Mouse (Mus musculus): Measurements from ENCODE around the gene Il3ra. TPM values are rescaled to one million over a fixed set of nuclear protein-coding genes. Genes with fewer than 3 reads are reported as not detected.

Gene Il3ra
- total RNA-seq, 1 experiment, result 5.8 TPM

DNA sequence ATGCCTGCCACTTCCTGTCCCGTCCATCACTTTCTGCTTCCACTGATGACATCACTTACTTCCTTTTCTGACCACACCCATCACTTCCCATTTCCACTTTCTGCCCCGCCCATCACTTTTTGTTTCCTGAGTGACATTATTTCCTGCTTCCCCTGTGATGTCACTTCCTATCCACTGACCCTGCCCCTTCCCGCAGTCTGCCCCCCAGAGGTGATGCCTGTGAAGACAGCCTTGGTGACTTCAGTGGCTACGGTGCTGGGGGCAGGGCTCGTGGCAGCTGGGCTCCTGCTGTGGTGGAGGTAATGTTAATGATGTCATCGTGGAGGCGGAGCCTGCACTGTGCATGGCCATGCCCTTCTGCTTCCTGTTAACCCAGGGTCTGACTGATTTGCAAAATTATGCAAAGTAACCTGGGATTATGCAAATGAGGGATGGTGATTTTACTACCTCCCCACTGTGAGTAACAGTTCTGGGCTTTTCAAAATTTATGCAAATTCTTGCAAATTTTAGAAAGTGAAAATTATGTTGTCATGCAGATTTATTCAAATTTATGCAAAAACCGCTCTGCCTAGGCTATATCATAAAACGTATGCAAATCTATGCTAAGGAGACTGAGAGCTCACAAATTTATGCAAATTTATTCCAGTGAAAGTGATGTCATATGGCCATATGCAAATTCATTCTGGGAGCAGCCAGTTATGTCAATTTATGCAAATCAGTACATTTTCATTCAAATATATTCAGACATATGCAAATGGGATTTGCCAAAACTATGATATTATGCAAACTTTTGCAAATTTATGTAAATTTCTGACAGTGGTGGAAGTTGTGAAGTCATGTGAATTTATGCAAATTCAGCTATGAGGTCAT lies 5.9 kb downstream of the Il3ra start:
- in situ Hi-C loops (cut with MboI; ENCODE audit: low sequenced_read_pairs in 2 of 2, unreplicated experiment in 2 of 2), result no loop called here
- no peaks in the 10 kb centered on the region for H3K4me1 ChIP-seq (ENCODE audit: control insufficient read depth in 2 of 2, insufficient read depth in 2 of 2, low read length in 2 of 2, poor library complexity in 1 of 2)
- no peak overlapping the region; the same call in 1 of the 2 replicates for H3K27ac ChIP-seq (ENCODE audit: insufficient read depth, low read depth, low read length, poor library complexity, severe bottlenecking)
- peaks cover 4% of the 10 kb centered on the region; the same call in 1 of the 2 replicates for H3K9me3 ChIP-seq (ENCODE audit: control insufficient read depth, insufficient read depth, low read depth, low read length)
- peaks cover 32% of the 10 kb centered on the region; the same call in 1 of the 2 replicates for H3K36me3 ChIP-seq (ENCODE audit: control insufficient read depth, insufficient read depth, low read length, poor library complexity, severe bottlenecking)
- no peak overlapping the region for H3K9ac ChIP-seq (ENCODE audit: insufficient read depth, low read depth, low read length, poor library complexity, severe bottlenecking)
- H3K4me3 ChIP-seq (ENCODE audit: insufficient read depth in 1 of 2, low read depth in 1 of 2, low read length in 2 of 2, poor library complexity in 1 of 2, severe bottlenecking in 1 of 2), result no peak overlapping the region
- no peak for DNase-seq (ENCODE audit: low read depth, low spot score)
- TF ChIP-seq CHD2 (IDR thresholded peaks at IDR 0.05; ENCODE audit: low read depth, low read length) (no peak), HCFC1 (IDR thresholded peaks at IDR 0.05; ENCODE audit: borderline replicate concordance, insufficient read depth, low read length) (no peak), ZNF384 (IDR thresholded peaks at IDR 0.05; ENCODE audit: low read depth, low read length) (no peak), MAFK (IDR thresholded peaks at IDR 0.05; ENCODE audit: insufficient read depth, low read depth, low read length) (no peak), ZC3H11A (IDR thresholded peaks at IDR 0.05; ENCODE audit: borderline replicate concordance, low read depth, low read length) (no peak)

DNA sequence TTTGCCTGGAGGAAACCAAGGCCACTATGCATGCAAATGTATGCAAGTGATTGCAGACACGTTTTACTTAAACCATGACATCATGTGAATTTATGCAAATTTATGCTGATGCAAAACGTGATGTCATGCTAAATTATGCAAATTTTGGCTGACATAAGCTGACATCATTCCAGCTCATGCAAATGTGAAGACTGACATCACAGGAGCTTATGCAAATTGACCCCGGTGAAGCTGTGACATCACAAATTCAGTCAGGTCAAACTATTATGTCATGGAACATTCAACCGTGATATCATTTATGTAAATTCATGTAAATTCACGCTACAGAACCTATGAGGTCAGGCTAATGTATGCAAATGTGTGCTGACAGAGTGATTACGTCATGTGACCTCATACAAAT lies 6.5 kb downstream of the Il3ra start:
- DNase-seq (ENCODE audit: low read depth, low spot score), result no peak
- no peak for TF ChIP-seq HCFC1 (IDR thresholded peaks at IDR 0.05; ENCODE audit: borderline replicate concordance, insufficient read depth, low read length)
- no peak for TF ChIP-seq ZC3H11A (IDR thresholded peaks at IDR 0.05; ENCODE audit: borderline replicate concordance, low read depth, low read length)
- Histone ChIP-seq H3K27ac (ENCODE audit: insufficient read depth, low read depth, low read length, poor library complexity, severe bottlenecking) (no peak overlapping the region), H3K9ac (ENCODE audit: insufficient read depth, low read depth, low read length, poor library complexity, severe bottlenecking) (no peak overlapping the region), H3K36me3 (ENCODE audit: control insufficient read depth, insufficient read depth, low read length, poor library complexity, severe bottlenecking) (peaks cover 32% of the 10 kb centered on the region; the same call in 1 of the 2 replicates), H3K4me1 (ENCODE audit: control insufficient read depth in 2 of 2, insufficient read depth in 2 of 2, low read length in 2 of 2, poor library complexity in 1 of 2) (no peaks in the 10 kb centered on the region), H3K9me3 (ENCODE audit: control insufficient read depth, insufficient read depth, low read depth, low read length) (peaks cover 4% of the 10 kb centered on the region; the same call in 1 of the 2 replicates), H3K4me3 (ENCODE audit: insufficient read depth in 1 of 2, low read depth in 1 of 2, low read length in 2 of 2, poor library complexity in 1 of 2, severe bottlenecking in 1 of 2) (no peak overlapping the region)
- in situ Hi-C loops (cut with MboI; ENCODE audit: low sequenced_read_pairs in 2 of 2, unreplicated experiment in 2 of 2), result no loop called here

DNA sequence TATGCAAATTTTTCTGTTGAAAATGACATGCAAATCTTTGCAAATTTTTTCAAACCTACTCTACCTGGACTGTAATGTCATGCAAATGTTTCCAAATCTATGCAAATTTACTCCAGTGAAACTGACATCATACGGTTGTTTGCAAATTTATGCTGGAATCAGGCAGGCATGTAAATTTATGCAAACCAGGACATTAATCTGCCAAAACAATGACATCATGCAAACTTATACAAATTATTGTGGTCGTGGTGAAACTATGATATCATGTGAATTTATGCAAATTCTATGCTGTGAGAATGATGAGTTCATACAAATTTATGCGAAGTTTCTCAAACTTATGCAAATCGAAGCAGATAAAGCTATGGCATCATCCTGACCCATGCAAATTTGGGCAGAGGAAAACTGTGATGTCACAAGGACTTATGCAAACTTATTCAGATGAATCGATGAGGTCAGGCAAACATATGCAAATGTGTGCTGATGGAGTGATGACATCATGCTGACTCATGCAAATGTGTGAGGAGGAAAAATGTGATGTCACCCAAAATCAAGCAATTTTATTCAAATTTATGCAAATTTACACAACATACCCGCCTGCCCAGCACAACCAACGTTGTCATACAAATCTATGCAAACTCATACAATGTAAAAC lies 7.1 kb downstream of the Il3ra start:
- peaks cover 4% of the 10 kb centered on the region; the same call in 1 of the 2 replicates for H3K9me3 ChIP-seq (ENCODE audit: control insufficient read depth, insufficient read depth, low read depth, low read length)
- in situ Hi-C loops (cut with MboI; ENCODE audit: low sequenced_read_pairs in 2 of 2, unreplicated experiment in 2 of 2), result no loop called here
- H3K27ac ChIP-seq (ENCODE audit: insufficient read depth, low read depth, low read length, poor library complexity, severe bottlenecking), result no peak overlapping the region
- H3K4me3 ChIP-seq (ENCODE audit: insufficient read depth in 1 of 2, low read depth in 1 of 2, low read length in 2 of 2, poor library complexity in 1 of 2, severe bottlenecking in 1 of 2), result no peak overlapping the region
- peaks cover 32% of the 10 kb centered on the region; the same call in 1 of the 2 replicates for H3K36me3 ChIP-seq (ENCODE audit: control insufficient read depth, insufficient read depth, low read length, poor library complexity, severe bottlenecking)
- DNase-seq (ENCODE audit: low read depth, low spot score), result no peak
- no peak overlapping the region for H3K9ac ChIP-seq (ENCODE audit: insufficient read depth, low read depth, low read length, poor library complexity, severe bottlenecking)
- no peaks in the 10 kb centered on the region for H3K4me1 ChIP-seq (ENCODE audit: control insufficient read depth in 2 of 2, insufficient read depth in 2 of 2, low read length in 2 of 2, poor library complexity in 1 of 2)
- no peak for TF ChIP-seq CHD2 (IDR thresholded peaks at IDR 0.05; ENCODE audit: low read depth, low read length)
- TF ChIP-seq ZC3H11A (IDR thresholded peaks at IDR 0.05; ENCODE audit: borderline replicate concordance, low read depth, low read length), result no peak
- no peak for TF ChIP-seq ZNF384 (IDR thresholded peaks at IDR 0.05; ENCODE audit: low read depth, low read length)
- peak; percentile 74 for TF ChIP-seq MAFK (IDR thresholded peaks at IDR 0.05; ENCODE audit: insufficient read depth, low read depth, low read length)

DNA sequence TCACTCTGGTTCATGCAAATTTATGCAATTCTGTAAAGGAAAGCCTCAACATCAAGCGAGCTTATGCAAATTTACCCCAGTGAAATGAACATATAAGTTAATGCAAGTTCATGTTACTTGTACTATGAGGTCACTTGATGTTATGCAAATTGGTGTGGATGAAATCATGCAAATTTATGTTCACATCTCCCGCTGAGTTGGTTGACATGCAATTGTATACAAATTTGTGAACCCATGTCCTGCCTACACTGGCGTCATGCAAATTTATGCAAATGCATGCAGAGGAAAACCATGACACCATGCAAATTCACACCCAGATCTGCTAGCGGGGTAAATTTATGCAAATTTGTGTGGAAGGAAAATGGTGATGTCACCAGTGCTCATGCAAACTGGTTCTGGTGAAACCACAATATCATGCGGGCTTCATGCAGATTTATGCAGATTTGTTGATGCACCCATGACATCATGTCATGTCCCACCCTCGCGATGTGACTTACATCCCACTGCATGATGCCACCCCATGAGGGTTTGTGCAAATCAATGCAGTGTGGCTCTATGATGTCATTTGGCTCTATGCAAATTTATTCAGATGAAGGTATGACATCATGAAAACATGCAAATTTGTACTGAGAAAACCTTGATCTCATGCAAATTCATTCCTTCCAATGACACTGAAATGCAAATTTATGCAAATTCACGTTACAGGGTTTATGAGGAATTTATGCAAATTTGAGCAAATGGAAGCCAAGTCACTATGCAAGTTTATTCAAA lies 7.8 kb downstream of the Il3ra start:
- TF ChIP-seq MAFK (IDR thresholded peaks at IDR 0.05; ENCODE audit: insufficient read depth, low read depth, low read length), result 0 out of 2 replicates have a peak, but pooled peaks have one; percentile 2
- no peak for TF ChIP-seq CHD2 (IDR thresholded peaks at IDR 0.05; ENCODE audit: low read depth, low read length)
- in situ Hi-C loops (cut with MboI; ENCODE audit: low sequenced_read_pairs in 2 of 2, unreplicated experiment in 2 of 2), result no loop called here
- Histone ChIP-seq H3K4me3 (ENCODE audit: insufficient read depth in 1 of 2, low read depth in 1 of 2, low read length in 2 of 2, poor library complexity in 1 of 2, severe bottlenecking in 1 of 2) (no peak overlapping the region), H3K27ac (ENCODE audit: insufficient read depth, low read depth, low read length, poor library complexity, severe bottlenecking) (no peak overlapping the region), H3K9me3 (ENCODE audit: control insufficient read depth, insufficient read depth, low read depth, low read length) (peaks cover 4% of the 10 kb centered on the region; the same call in 1 of the 2 replicates), H3K9ac (ENCODE audit: insufficient read depth, low read depth, low read length, poor library complexity, severe bottlenecking) (no peak overlapping the region), H3K36me3 (ENCODE audit: control insufficient read depth, insufficient read depth, low read length, poor library complexity, severe bottlenecking) (peaks cover 30% of the 10 kb centered on the region; the same call in 1 of the 2 replicates), H3K4me1 (ENCODE audit: control insufficient read depth in 2 of 2, insufficient read depth in 2 of 2, low read length in 2 of 2, poor library complexity in 1 of 2) (no peaks in the 10 kb centered on the region)
- DNase-seq (ENCODE audit: low read depth, low spot score), result no peak

Measured in ES-E14 (cell line).